Mouse (Mus musculus): ENCODE measurements around the gene Hpgd.

Hpgd gene

GRCm38 (mm10) chr8:56327709-56328108 lies 33.3 kb downstream of the Hpgd start:
- DNase-seq (ENCODE audit: low spot score) = no peak

- no peak for DNase-seq (ENCODE audit: low spot score)
Measured at GRCm38 (mm10) chr8:56328130-56328542, 33.8 kb downstream of the Hpgd start.

GRCm38 (mm10) chr8:56335390-56336000 lies 41.1 kb downstream of the Hpgd start:
- DNase-seq (ENCODE audit: low spot score) = no peak

GRCm38 (mm10) chr8:56336771-56337170 lies 42.4 kb downstream of the Hpgd start:
- no peak for DNase-seq (ENCODE audit: low spot score)

GRCm38 (mm10) chr8:56343505-56343904 lies 49.1 kb downstream of the Hpgd start:
- DNase-seq (ENCODE audit: low spot score) = no peak

- no peak for DNase-seq (ENCODE audit: low spot score)
Measured at GRCm38 (mm10) chr8:56343940-56344339, 49.6 kb downstream of the Hpgd start.

GRCm38 (mm10) chr8:56344359-56344758 lies 50.0 kb downstream of the Hpgd start:
- DNase-seq (ENCODE audit: low spot score) = no peak

GRCm38 (mm10) chr8:56345641-56346420 lies 51.4 kb downstream of the Hpgd start:
- DNase-seq (ENCODE audit: low spot score) = no peak

- no peak for DNase-seq (ENCODE audit: low spot score)
Measured at GRCm38 (mm10) chr8:56363180-56363579, 68.8 kb downstream of the Hpgd start.
